Mouse (Mus musculus) ES-E14 (cell line): Measurements from ENCODE around the gene Artn.

Experiments used
- CHD2 ChIP-seq: IDR thresholded peaks from 2 replicates; pipeline ENCODE4 v1.6.1; 2014; ENCODE audit warnings: mild to moderate bottlenecking, low read depth, low read length, inconsistent platforms
- HCFC1 ChIP-seq: IDR thresholded peaks from 2 replicates; pipeline ENCODE4 v1.6.1; 2012; ENCODE audit warnings: low read length, inconsistent platforms, borderline replicate concordance; ENCODE audit not compliant: insufficient read depth

GRCm38 (mm10) chr4:117885994-117886393, 43.6 kb downstream of the Artn start:
- TF ChIP-seq CHD2: no peak
- TF ChIP-seq HCFC1: no peak
